Mouse (Mus musculus): ENCODE data around the gene Rcan2.

Rcan2 gene

DNA sequence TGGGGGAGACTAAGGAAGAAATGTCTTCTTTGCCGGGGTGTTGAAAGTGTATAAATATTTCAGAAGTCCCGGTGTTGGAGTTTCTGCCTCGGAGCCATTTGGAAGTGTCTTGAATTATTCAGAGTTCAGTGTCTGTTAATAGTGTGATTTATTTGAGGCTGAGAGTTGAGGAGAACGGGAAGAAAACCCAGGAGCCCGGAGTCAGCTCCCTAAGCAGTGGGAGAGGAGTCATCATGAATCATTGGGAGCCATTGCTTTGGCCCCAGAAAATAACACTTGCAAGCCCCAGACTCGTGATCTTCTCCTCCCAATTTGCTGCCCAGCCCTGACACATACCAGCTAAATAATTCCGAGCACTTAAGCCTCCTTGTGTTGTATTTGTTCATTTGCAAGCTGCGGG, 115.0 kb downstream of the Rcan2 start:
- DNase-seq (ENCODE audit: low read depth, low spot score) = no peak

DNA sequence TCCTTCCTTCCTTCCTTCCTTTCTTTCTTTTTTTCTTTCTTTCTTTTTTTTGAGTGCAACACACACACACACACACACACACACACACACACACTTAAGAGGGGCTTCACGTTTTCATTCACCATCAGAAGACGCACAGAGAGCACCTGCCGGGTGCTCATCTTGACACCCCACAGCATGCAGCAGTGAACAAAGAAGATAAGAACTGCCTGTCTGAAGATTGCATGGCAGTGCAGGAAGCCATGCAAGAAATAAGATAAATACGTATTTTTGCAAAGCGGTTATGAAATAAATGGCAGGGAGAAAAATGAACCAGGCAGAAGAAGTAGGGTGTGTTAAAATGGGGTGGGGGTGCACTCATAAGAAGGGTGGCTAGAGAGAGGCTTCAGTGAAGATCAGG, 116.0 kb downstream of the Rcan2 start:
- DNase-seq (ENCODE audit: low read depth, low spot score) = no peak

DNA sequence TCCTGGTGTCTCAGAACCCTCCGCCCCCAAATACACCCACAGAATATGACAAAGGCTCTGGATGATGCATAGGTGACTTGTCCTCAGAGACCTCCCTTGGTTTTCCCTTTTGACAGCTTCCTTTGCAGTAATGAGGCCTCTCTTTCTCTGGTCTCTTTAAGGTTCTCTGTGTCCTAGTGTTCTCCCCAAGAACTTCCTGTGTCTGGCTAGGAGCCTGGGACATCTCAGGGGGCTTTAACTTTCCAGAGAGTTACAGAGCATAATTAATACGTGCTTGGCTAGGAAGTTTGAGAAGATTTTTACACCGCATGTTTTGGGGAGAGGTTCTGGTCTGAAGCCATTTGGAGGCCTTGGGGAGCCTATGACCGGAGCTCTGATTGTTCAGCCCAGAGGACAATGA, 128.7 kb downstream of the Rcan2 start:
- no peak for DNase-seq (ENCODE audit: low read depth, low spot score)

DNA sequence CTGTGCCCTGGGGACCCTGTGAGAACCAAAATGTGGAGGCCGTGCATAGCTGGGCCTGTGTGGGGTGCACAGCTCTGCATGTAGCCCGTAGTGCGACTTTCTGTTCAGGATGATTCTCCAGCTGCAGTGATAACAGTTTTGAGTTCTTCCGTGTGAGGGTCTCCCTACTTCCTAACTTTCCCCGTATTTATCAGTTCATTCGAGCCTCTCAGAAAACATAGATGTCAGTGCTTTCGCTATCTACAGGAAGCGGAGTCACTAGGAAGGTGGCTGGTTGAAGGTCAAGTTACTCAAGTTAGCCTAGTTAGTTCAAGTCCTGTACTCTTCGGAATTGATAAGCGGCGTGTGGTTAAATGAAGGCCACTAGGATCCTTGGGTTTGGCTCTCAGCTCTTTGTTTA, 130.6 kb downstream of the Rcan2 start:
- DNase-seq (ENCODE audit: low read depth, low spot score) = no peak

DNA sequence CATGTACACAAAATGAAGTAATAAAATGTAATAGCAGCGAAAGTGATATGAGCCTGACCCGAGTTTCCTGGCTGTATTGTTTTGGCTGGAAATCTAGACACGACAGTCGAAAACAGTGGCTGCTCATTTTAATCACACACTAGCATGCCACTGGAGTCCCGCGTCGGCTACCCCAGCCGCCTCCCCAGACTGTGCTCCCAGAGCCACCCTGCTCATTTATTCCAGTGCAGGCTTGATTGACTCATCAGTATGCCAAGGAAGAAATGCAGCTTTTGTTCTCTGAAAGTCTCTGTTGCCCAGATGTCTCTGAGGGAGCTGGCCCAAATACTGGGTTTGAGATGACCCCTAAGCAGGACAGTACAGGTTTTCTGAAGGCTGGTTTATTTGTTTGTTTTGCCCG, 132.9 kb downstream of the Rcan2 start:
- DNase-seq (ENCODE audit: low read depth, low spot score) = no peak

DNA sequence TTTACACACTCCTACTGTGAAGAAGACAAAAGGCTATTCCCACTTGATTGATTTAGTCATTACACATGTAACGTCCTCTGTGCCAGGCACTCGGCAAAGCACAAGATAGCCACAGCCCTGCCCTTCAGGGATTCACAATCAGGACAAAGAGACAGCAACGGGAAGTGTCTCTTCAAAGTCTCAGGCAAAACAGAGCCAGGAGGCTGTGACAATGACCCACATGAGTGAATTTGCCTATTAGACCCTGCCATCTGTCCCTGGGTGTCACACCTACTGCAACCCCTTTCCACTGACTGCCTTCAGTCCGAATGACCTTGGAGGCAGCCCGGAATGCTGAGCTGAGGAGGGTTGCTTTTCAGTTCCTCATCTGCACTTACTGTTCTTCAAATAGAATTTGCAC, 151.1 kb downstream of the Rcan2 start:
- DNase-seq (ENCODE audit: low read depth, low spot score) = no peak

- DNase-seq (ENCODE audit: low read depth, low spot score) = no peak
These were observed 151.7 kb downstream of the Rcan2 start for GRCm38 (mm10) chr17:43952661-43953534.

DNA sequence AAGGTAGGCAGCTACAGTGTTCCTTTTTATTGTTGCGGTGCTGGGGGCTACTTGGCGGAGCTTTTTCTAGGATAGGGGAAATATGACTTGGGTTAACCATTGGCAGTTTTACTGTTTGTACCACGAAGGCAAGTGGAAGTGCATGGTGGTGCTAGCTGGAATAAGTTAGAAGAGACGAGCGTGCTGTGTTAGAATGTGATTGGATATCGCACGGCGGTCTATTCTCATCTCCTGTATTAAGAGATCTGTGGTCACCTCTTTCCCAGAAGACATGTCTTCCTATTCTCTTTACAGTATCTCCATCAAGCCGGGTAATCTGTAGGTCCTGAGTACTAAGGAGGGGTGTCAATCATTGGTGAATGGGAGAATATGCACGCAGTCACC, 152.4 kb downstream of the Rcan2 start:
- no peak for DNase-seq (ENCODE audit: low read depth, low spot score)

- no peak for DNase-seq (ENCODE audit: low read depth, low spot score)
These were observed 158.6 kb downstream of the Rcan2 start for GRCm38 (mm10) chr17:43959797-43960196.

- no peak for DNase-seq (ENCODE audit: low read depth, low spot score)
These were observed 168.8 kb downstream of the Rcan2 start for GRCm38 (mm10) chr17:43969943-43970342.

GRCm38 (mm10) chr17:43977572-43977971, 176.4 kb downstream of the Rcan2 start:
- no peak for DNase-seq (ENCODE audit: low read depth, low spot score)

GRCm38 (mm10) chr17:43979925-43980324, 178.8 kb downstream of the Rcan2 start:
- DNase-seq (ENCODE audit: low read depth, low spot score) = no peak

DNA sequence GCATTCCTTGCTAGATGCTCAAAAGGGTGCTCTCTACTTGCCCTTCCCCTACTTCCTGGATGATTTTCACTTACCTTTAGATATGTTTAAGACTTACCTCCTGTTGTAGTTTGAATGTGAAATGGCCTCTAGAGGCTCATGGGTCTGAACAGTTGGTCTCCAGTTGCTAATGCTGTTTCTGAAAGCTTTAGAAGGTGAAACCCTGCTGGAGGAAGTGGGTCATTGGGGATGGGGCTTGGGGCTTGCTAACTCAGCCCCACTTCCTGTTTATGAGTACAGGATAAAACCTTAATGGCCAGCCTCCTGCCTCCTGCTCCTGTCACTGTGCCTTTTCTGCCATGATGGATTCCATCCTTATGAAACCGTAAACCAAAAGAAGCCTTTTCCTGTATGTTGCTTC, 181.4 kb downstream of the Rcan2 start:
- DNase-seq (ENCODE audit: low read depth, low spot score) = no peak

DNA sequence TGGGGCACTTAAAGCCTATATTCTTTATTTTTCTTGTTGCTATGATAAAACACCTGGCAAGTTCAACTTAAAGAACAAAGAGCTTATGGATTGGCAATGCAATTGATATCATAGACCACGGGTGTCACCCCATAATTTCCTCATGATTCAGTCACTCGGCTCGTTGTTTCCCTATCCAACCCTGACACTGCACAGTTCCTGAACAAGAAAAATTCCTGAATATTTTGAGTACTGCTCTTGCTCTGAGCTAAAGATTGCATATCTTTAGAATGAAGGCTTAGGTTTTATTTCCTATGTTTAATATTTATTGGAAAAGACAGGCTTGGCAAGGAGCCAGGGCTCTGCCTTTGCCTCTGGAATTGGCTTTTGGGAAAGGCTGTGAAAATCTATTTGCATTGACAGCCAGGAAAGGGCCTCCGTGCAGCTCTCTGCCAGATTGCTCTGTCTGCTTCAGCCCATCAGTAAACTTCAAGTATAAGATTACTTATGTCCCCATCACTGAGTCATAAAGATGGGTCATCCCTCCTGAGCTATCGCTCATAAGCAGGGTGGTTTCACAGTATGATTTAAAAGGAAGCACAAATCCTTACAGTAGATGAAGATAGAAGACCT, 188.3 kb downstream of the Rcan2 start:
- no peak for DNase-seq (ENCODE audit: low read depth, low spot score)

DNA sequence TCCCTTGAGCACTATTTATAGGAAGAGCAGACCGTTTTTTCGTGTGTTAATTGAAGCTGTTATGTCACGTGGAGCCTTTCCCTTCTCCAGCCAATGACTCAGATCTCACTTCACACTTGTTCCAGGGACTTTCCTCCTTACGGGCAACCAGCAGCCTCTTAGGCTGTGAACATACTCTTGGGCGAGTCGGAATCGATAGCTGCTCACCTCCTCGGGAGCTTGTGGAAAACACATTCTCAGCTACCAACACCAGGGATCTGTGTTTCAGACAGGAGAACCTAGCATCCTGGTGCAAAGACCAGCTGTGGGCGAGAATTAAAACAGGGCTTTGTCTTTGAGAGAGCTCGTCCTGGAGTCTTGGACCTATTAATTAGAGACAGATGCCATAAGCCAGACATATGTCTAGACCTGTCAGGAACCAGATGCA, 189.8 kb downstream of the Rcan2 start:
- DNase-seq (ENCODE audit: low read depth, low spot score) = no peak

DNA sequence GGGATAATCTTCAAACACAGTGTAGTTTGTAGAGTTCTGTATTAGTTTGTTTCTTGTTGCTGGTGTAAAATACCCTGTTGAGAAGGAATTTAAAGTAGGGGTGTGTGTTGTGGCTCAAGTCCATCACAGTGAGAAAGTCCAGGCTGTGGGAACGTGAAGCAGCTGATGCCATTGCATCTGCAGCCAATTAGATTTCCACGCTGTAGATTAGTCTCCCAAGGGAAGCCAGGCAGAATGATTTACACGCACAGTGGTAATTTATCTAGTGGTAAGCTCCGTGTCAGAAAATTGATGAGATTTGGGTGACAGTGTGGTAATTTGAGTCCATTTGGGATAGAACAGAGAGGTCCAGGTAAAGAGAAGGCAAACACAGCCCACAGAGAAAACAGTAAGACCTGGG, 192.9 kb downstream of the Rcan2 start:
- DNase-seq (ENCODE audit: low read depth, low spot score) = no peak

- no peak for DNase-seq (ENCODE audit: low read depth, low spot score)
These were observed 196.4 kb downstream of the Rcan2 start for GRCm38 (mm10) chr17:43997514-43997913.

- DNase-seq (ENCODE audit: low read depth, low spot score) = no peak
These were observed 196.9 kb downstream of the Rcan2 start for GRCm38 (mm10) chr17:43998095-43998494.

DNA sequence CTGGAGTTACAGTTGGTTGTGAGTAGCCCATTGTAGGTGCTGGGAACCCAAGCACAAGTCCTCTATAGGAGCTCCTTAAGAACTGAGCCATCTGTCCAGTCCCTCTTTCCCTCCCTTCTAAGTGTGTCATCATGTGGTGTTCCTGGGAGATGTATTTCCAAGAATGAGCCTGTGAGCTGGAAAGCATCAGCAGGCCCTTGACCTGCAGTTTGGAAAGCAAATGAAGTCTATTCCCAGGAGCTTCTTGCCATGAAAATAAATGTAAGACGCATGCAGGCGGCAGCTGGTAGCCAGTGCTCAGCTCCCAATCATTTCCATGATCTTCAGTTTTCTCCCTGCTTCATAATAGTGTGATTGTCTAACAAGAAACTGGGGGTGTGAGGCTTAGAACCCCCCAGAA, 203.2 kb downstream of the Rcan2 start:
- DNase-seq (ENCODE audit: low read depth, low spot score) = no peak

GRCm38 (mm10) chr17:44007411-44007810, 206.3 kb downstream of the Rcan2 start:
- no peak for DNase-seq (ENCODE audit: low read depth, low spot score)

DNA sequence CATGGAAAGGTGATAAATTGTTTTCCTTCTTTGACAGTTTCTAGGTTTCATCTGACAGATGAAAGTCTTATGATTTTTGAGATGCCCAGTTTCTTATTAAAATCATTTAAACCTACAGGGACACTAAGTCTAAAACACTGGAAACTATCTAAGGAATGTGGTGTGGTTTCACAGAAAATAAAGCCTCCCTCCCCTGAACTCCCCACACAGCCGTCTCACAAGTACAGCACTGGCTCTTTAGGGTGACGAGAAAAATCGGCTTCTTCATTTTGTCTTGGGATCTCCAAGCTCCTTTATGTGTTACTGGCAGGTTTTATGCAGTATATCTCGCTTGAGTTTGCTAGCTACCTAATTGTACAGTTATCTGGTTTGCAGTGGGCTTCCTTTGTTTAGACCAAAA, 210.8 kb downstream of the Rcan2 start:
- DNase-seq (ENCODE audit: low read depth, low spot score) = no peak

- no peak for DNase-seq (ENCODE audit: low read depth, low spot score)
These were observed 212.8 kb downstream of the Rcan2 start for GRCm38 (mm10) chr17:44013756-44014510.

- DNase-seq (ENCODE audit: low read depth, low spot score) = no peak
These were observed 215.2 kb downstream of the Rcan2 start for GRCm38 (mm10) chr17:44016314-44016713.

Measured in WW6 (cell line).